Mouse (Mus musculus) gastrocnemius, adult 8-10 months (tissue): ENCODE data around the gene Rab5b. TPM values are rescaled to one million over a fixed set of nuclear protein-coding genes. Genes with fewer than 3 reads are reported as not detected.

Experiments used
- DNase-seq, 2 experiments: peaks; one replicate each; pipeline ENCODE4 v3.0.0; 2022; ENCODE audit warnings: low spot score in 2 of 2
- total RNA-seq, 4 experiments: library from RNA; stranded (reverse); gene quantifications; 2 replicates each; pipeline ENCODE4 v1.2.4; 2022

The Rab5b gene
- total RNA-seq, 4 experiments from 2014 or later: 97.0 to 103 (median 102) TPM

GRCm38 (mm10) chr10:128699611-128700010 is 3.5 kb upstream of the Rab5b start:
- no peak for DNase-seq

GRCm38 (mm10) chr10:128699006-128699405 is 2.9 kb upstream of the Rab5b start:
- DNase-seq: no peak

GRCm38 (mm10) chr10:128697072-128697725 is 1.1 kb upstream of the Rab5b start:
- no peak for DNase-seq

- DNase-seq: no peak
Measured at GRCm38 (mm10) chr10:128695411-128695991, 563 bp downstream of the Rab5b start.

GRCm38 (mm10) chr10:128674469-128675008 is 21.5 kb downstream of the Rab5b start:
- no peak for DNase-seq

GRCm38 (mm10) chr10:128673763-128674468 is 22.1 kb downstream of the Rab5b start, which contains the start of gene Suox:
Suox (minus strand) TSS chr10:128674073.
- peak; percentile 80 to 83 for DNase-seq

- no peak for DNase-seq
Measured at GRCm38 (mm10) chr10:128671148-128671547, 24.9 kb downstream of the Rab5b start.

GRCm38 (mm10) chr10:128668790-128669672 is 27.0 kb downstream of the Rab5b start:
- no peak for DNase-seq

GRCm38 (mm10) chr10:128665806-128666205 is 30.3 kb downstream of the Rab5b start:
- DNase-seq: no peak

- DNase-seq: no peak
Measured at GRCm38 (mm10) chr10:128665307-128665706, 30.8 kb downstream of the Rab5b start.

- DNase-seq: no peak
Measured at GRCm38 (mm10) chr10:128664808-128665207, 31.3 kb downstream of the Rab5b start.

GRCm38 (mm10) chr10:128663441-128664220 is 32.4 kb downstream of the Rab5b start:
- no peak for DNase-seq

- no peak for DNase-seq
Measured at GRCm38 (mm10) chr10:128662465-128662864, 33.6 kb downstream of the Rab5b start.

- DNase-seq: no peak
Measured at GRCm38 (mm10) chr10:128659490-128659889, 36.6 kb downstream of the Rab5b start.

- DNase-seq: no peak
Measured at GRCm38 (mm10) chr10:128657844-128658243, 38.2 kb downstream of the Rab5b start.

GRCm38 (mm10) chr10:128656731-128657130 is 39.3 kb downstream of the Rab5b start:
- DNase-seq: no peak

- no peak for DNase-seq
Measured at GRCm38 (mm10) chr10:128655254-128655653, 40.8 kb downstream of the Rab5b start.

- DNase-seq: no peak
Measured at GRCm38 (mm10) chr10:128653866-128654265, 42.2 kb downstream of the Rab5b start.

GRCm38 (mm10) chr10:128646139-128647089 is 49.6 kb downstream of the Rab5b start:
- DNase-seq: no peak
